Mouse (Mus musculus) heart, embryonic 16.5 days (tissue): Measurements from ENCODE around the gene Prr11. TPM values are rescaled to one million over a fixed set of nuclear protein-coding genes. Genes with fewer than 3 reads are reported as not detected.

Source experiments
- ATAC-seq: fragments of 200-750 bp; cut with Nextera tagmentation; replicated peaks from 2 replicates; pipeline ENCODE4 v1.8.0; 2017; ENCODE audit warnings: moderate number of reproducible peaks; ENCODE audit not compliant: insufficient read depth, low FRiP score; ENCODE audit errors: extremely low read depth
- H3K27ac ChIP-seq: fragments of 300-500 bp; sonication (generic); 2 replicates; pipeline ENCODE4 v1.5.1; 2014; ENCODE audit warnings: mild to moderate bottlenecking, low read length, control low read depth, moderate library complexity
- H3K27me3 ChIP-seq: fragments of 300-500 bp; sonication (generic); 2 replicates; pipeline ENCODE4 v1.6.1; 2014; ENCODE audit warnings: low read length, mixed read lengths; ENCODE audit not compliant: control insufficient read depth, insufficient read depth
- H3K36me3 ChIP-seq: fragments of 300-500 bp; sonication (generic); 2 replicates; pipeline ENCODE4 v1.6.1; 2014; ENCODE audit not compliant: control insufficient read depth, insufficient read depth
- H3K4me1 ChIP-seq: fragments of 300-500 bp; sonication (generic); 2 replicates; pipeline ENCODE4 v1.6.1; 2014; ENCODE audit warnings: low read length, mixed read lengths; ENCODE audit not compliant: control insufficient read depth, insufficient read depth
- H3K4me2 ChIP-seq: fragments of 300-500 bp; sonication (generic); 2 replicates; pipeline ENCODE4 v1.6.1; 2014; ENCODE audit warnings: low read depth, mild to moderate bottlenecking, control low read depth, low read length
- H3K4me3 ChIP-seq: fragments of 300-500 bp; sonication (generic); 2 replicates; pipeline ENCODE4 v1.5.1; 2014; ENCODE audit warnings: mild to moderate bottlenecking, control low read depth, low read length
- H3K9ac ChIP-seq: fragments of 300-500 bp; sonication (generic); 2 replicates; pipeline ENCODE4 v1.6.1; 2014; ENCODE audit warnings: low read length, control low read depth
- H3K9me3 ChIP-seq: fragments of 300-500 bp; sonication (generic); replicated peaks from 2 replicates; pipeline ENCODE4 v1.6.1; 2016; ENCODE audit warnings: low read length; ENCODE audit not compliant: control insufficient read depth
- WGBS: fragments of 180-500 bp; shearing (Covaris S2); extraction: QIAGEN DNeasy Blood & Tissue Kit; methylation state at CpG from one replicate; pipeline ENCODE4 v1.1.7; 2014; 5-methylcytosine and 5-hydroxymethylcytosine counted together
- polyA plus RNA-seq: library from polyadenylated mRNA; unstranded; fragments of >200 nt; fragmentation: Nextera tagmentation; extraction: Ambion mirVana; gene quantifications from 2 replicates; pipeline ENCODE4 v1.2.1, GENCODE M21; 2015

The Prr11 gene
- 5.5 and 6.2 TPM in 2 replicates for polyA plus RNA-seq

GRCm38 (mm10) chr11:87108409-87108754 is at the start of gene Prr11:
Gene Prr11 (minus strand): TSS chr11:87108708.
- peaks cover 13% of the 10 kb centered on the region for H3K4me1 ChIP-seq
- 0% methylated on average over 14 of the region's 14 CpGs for WGBS
- peak within 1 kb of the TSS; percentile 71 for H3K4me2 ChIP-seq
- ATAC-seq: peak; percentile 1; the same call in 1 of the 2 replicates
- H3K27ac ChIP-seq: peak within 1 kb of the TSS; percentile 91
- peak within 1 kb of the TSS; percentile 86 for H3K4me3 ChIP-seq
- peaks cover 19% of the 10 kb centered on the region for H3K36me3 ChIP-seq
- no peaks in the 10 kb centered on the region for H3K27me3 ChIP-seq
- H3K9me3 ChIP-seq: no peaks in the 10 kb centered on the region
- H3K9ac ChIP-seq: peak within 1 kb of the TSS; percentile 81

- Histone ChIP-seq H3K9ac (no peak overlapping the region), H3K27me3 (no peaks in the 10 kb centered on the region), H3K4me2 (no peak overlapping the region), H3K27ac (no peak overlapping the region), H3K4me3 (no peak overlapping the region), H3K36me3 (no peaks in the 10 kb centered on the region), H3K9me3 (no peaks in the 10 kb centered on the region), H3K4me1 (no peaks in the 10 kb centered on the region)
- WGBS: 91% methylated on average over 2 of the region's 2 CpGs
- no peak for ATAC-seq
Measured at GRCm38 (mm10) chr11:87158012-87158411, 49.5 kb upstream of the Prr11 start.

GRCm38 (mm10) chr11:87136233-87136632 is 27.7 kb upstream of the Prr11 start:
- no peak for ATAC-seq
- peaks cover 10% of the 10 kb centered on the region; the same call in 1 of the 2 replicates for H3K36me3 ChIP-seq
- no peaks in the 10 kb centered on the region for H3K9me3 ChIP-seq
- no peaks in the 10 kb centered on the region for H3K4me1 ChIP-seq
- H3K27me3 ChIP-seq: no peaks in the 10 kb centered on the region
- H3K4me2 ChIP-seq: no peak overlapping the region
- H3K4me3 ChIP-seq: no peak overlapping the region
- 87% methylated on average over 4 of the region's 4 CpGs for WGBS
- H3K9ac ChIP-seq: no peak overlapping the region
- no peak overlapping the region for H3K27ac ChIP-seq

DNA sequence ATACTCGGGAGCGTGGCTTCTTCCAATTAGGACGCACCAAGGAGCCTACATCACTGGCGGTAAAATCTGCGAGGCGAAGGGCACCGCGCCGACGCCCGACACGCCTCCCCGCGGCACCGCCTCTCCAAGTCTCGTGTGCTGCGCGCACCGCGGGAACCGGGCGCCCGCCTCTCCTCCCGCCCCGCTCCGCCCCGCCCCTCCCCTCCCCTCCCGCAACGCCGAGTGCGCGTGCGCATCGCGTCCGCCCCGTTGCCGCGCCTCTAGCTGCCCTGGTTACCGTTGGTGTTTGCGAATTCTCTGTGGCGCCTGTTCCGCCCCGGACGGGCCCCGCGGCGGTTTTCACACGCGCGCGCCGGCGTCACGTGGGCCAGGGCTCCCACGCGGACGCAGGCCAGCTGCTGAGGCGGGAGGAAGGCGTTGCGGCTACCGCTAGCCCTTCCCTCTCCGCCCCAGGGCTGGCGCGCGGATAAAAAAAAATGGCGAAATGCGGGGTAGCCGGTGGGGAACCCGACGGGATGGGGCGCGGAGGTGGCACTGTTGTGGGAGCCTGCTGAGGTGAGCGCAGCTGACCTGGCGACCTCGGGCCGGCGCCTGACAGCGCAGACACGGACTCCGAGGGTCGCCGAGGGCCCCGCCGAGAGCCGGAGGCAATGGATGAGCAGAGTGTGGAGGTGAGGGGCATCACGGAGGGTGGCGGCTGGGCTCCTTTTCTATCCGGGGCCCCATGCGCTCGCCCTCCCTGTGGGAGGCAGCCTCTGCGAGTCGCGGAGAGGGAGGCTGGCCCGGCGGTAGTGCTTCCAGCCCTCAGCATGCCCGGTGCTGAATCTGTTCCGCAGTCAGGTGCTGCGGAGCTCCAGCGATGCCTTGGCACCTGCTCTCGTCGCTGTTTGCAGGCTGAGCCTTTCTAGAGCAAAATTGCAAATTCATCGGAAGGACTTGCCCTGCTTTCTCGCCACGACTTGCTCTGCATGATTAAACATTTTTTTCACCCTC is 18.6 kb upstream of the Prr11 start, which contains the start of gene Trim37:
Gene Trim37, plus strand, starts transcription at position 254 of the 993 bp plus-strand sequence.
- peak; percentile 93 for ATAC-seq
- peaks cover 10% of the 10 kb centered on the region for H3K4me1 ChIP-seq
- H3K27ac ChIP-seq: peak within 1 kb of the TSS; percentile 89
- under 1% methylated on average over 97 of the region's 105 CpGs for WGBS
- H3K36me3 ChIP-seq: peaks cover 18% of the 10 kb centered on the region
- H3K4me3 ChIP-seq: peak within 1 kb of the TSS; percentile 82
- H3K27me3 ChIP-seq: no peaks in the 10 kb centered on the region
- no peaks in the 10 kb centered on the region for H3K9me3 ChIP-seq
- peak within 1 kb of the TSS; percentile 84 for H3K9ac ChIP-seq
- peak within 1 kb of the TSS; percentile 85 for H3K4me2 ChIP-seq

GRCm38 (mm10) chr11:87126281-87126823 is 17.8 kb upstream of the Prr11 start:
- Histone ChIP-seq H3K4me1 (peaks cover 10% of the 10 kb centered on the region), H3K4me2 (peak overlapping the region; percentile 85), H3K9ac (peak overlapping the region; percentile 72), H3K27ac (peak overlapping the region; percentile 86), H3K4me3 (peak overlapping the region; percentile 82), H3K27me3 (no peaks in the 10 kb centered on the region), H3K9me3 (no peaks in the 10 kb centered on the region), H3K36me3 (peaks cover 21% of the 10 kb centered on the region)
- ATAC-seq: no peak
- 2% methylated on average over 12 of the region's 12 CpGs for WGBS

- no peaks in the 10 kb centered on the region for H3K9me3 ChIP-seq
- H3K4me3 ChIP-seq: no peak overlapping the region
- ATAC-seq: no peak
- peaks cover 23% of the 10 kb centered on the region for H3K36me3 ChIP-seq
- H3K27me3 ChIP-seq: no peaks in the 10 kb centered on the region
- no peak overlapping the region for H3K9ac ChIP-seq
- WGBS: 49% methylated on average over 4 of the region's 4 CpGs
- H3K27ac ChIP-seq: no peak overlapping the region
- peak overlapping the region; percentile 85 for H3K4me2 ChIP-seq
- H3K4me1 ChIP-seq: peaks cover 10% of the 10 kb centered on the region
Measured at GRCm38 (mm10) chr11:87125562-87125961, 17.1 kb upstream of the Prr11 start.

GRCm38 (mm10) chr11:87121864-87122263 is 13.4 kb upstream of the Prr11 start:
- no peak overlapping the region for H3K9ac ChIP-seq
- H3K27me3 ChIP-seq: no peaks in the 10 kb centered on the region
- H3K36me3 ChIP-seq: peaks cover 34% of the 10 kb centered on the region
- no peaks in the 10 kb centered on the region for H3K4me1 ChIP-seq
- 73% methylated on average over 8 of the region's 8 CpGs for WGBS
- ATAC-seq: no peak
- H3K9me3 ChIP-seq: no peaks in the 10 kb centered on the region
- H3K4me2 ChIP-seq: no peak overlapping the region
- no peak overlapping the region for H3K4me3 ChIP-seq
- no peak overlapping the region for H3K27ac ChIP-seq

GRCm38 (mm10) chr11:87110172-87110909 is 1.8 kb upstream of the Prr11 start:
- WGBS: 3% methylated on average over 9 of the region's 9 CpGs
- ATAC-seq: no peak
- H3K9ac ChIP-seq: peak overlapping the region; percentile 81

More at GRCm38 (mm10) chr11:87110172-87110909, 1.8 kb upstream of the Prr11 start:
- peaks cover 13% of the 10 kb centered on the region for H3K4me1 ChIP-seq
- H3K9me3 ChIP-seq: no peaks in the 10 kb centered on the region
- peak overlapping the region; percentile 91 for H3K27ac ChIP-seq
- H3K4me2 ChIP-seq: peak overlapping the region; percentile 61
- H3K4me3 ChIP-seq: peak overlapping the region; percentile 70
- H3K27me3 ChIP-seq: no peaks in the 10 kb centered on the region
- H3K36me3 ChIP-seq: peaks cover 15% of the 10 kb centered on the region
